Mouse (Mus musculus): Measurements from ENCODE around the gene Tcaf3. TPM values are rescaled to one million over a fixed set of nuclear protein-coding genes. Genes with fewer than 3 reads are reported as not detected.

Tcaf3 gene
- polyA plus RNA-seq, 3 experiments from 2014 or later = not detected

DNA sequence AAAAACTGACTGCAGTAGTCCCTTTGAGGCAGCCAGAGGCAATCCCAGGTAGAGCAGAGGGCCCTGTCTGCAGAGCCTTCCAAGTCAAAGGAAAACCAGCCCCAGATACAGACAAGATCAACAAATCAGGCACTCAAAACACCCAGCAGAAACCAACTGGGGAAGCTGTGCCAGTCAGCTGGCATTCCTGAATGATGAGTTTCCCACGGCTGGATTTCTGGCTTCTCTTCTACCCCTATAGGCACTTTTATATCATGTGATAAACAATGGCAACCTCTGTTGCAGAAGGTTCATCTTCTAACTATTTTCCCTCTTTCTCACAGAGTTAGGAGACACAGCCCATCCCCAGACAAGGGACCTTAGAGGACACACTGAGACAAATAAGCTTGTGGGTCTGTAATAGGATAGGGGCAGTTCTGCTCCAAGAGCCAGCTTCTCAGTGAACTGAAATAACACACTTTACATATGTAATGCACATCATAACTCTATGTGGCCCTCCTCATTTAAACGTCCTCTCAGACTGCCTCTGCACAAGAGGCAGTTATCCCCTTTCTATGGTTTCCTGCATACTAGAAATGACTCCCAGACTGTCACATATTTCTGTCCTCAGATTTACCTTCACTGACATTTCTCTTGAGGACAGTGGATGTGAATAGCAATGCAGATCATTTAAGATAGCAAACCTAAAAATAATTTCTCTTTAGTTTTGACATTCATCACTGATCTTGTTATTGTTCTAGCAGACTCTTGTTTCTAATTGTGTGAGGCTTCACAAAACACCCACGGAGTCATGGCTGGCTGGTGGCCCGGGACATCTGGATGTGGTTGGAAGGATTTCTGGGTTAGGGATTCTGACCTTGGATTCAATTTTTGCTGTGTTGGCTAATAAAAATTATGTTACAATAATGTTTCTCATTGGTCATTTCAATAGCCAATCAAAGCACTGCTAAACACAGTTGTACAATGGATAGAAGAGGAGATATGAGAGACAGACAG is 55.2 kb downstream of the Tcaf3 start:
- ATAC-seq = no peak

DNA sequence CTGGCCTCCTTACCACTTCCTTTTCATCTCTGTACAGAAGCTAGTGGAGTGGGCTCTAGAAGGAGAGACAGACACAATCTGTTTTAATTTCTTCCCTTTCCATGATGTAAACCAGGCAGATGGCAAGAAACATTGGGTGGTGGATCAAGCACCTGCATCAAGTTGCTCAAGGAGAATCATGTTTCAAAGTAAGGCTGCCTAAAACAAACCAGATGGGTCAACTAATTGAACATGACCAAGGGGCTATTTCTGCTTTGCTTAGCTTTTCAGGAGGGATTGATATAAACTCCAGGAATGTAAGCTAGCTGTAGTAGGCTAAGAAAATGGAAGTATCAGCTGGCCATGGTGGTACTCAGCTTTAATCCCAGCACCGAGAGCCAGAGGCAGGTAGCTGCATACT is 56.8 kb downstream of the Tcaf3 start:
- ATAC-seq = no peak

DNA sequence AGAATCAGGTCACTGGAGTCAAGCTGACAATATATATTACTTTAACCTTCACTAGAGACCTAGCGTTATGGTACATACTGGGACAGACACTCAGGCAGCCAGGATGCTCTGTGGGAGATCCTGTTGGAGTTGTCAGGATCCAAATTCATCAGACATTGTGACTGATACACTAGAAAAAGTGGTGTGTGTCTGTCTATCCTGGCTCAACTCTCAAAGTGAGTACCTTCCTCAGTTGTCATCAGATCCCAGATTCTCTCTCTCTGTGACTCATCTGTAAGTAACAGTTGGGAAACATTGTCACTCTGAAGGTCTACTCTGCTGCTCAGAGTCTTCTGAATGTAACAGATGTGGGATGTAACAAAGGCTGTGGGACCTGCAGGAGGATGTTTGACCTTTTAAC is 57.8 kb downstream of the Tcaf3 start:
- ATAC-seq = no peak

Other genes starting within 250 kb of the Tcaf3 start
- 100 to 1,000 TPM in 1 of 3 experiments, 10 to 100 TPM in 2; 39.3 to 108 (median 40.8) TPM for gene Zyx, start 248.1 kb downstream of the Tcaf3 start, polyA plus RNA-seq (2017; shearing (Covaris generic))
- gene Epha1, start 224.4 kb downstream of the Tcaf3 start, polyA plus RNA-seq (2017; shearing (Covaris generic)) = under 1 TPM; 0.19 to 0.69 (median 0.67) TPM
- gene Tas2r143, start 197.5 kb downstream of the Tcaf3 start, polyA plus RNA-seq (2017; shearing (Covaris generic)) = not detected
- not detected for gene Tas2r135, start 192.3 kb downstream of the Tcaf3 start, polyA plus RNA-seq (2017; shearing (Covaris generic))
- gene Tas2r126, start 163.2 kb downstream of the Tcaf3 start, polyA plus RNA-seq (2017; shearing (Covaris generic)) = not detected
- gene Olfr458, start 132.5 kb downstream of the Tcaf3 start, polyA plus RNA-seq (2017; shearing (Covaris generic)) = not detected
- gene Olfr457, start 121.4 kb downstream of the Tcaf3 start, polyA plus RNA-seq (2017; shearing (Covaris generic)) = under 1 TPM in 1 of 3 experiments, not detected in 2; 0.15 TPM
- not detected for gene Olfr456, start 110.5 kb downstream of the Tcaf3 start, polyA plus RNA-seq (2017; shearing (Covaris generic))
- gene Olfr455, start 50.1 kb downstream of the Tcaf3 start, polyA plus RNA-seq (2017; shearing (Covaris generic)) = not detected
- gene Tcaf2, start 47.6 kb upstream of the Tcaf3 start, polyA plus RNA-seq (2017; shearing (Covaris generic)) = under 1 TPM in 1 of 3 experiments, not detected in 2; 0.12 TPM
- under 1 TPM in 2 of 3 experiments, not detected in 1; 0.19 to 0.38 TPM for gene Tcaf1, start 112.4 kb upstream of the Tcaf3 start, polyA plus RNA-seq (2017; shearing (Covaris generic))
- not detected for gene Olfr453, start 141.7 kb upstream of the Tcaf3 start, polyA plus RNA-seq (2017; shearing (Covaris generic))
- not detected for gene Olfr38, start 158.7 kb upstream of the Tcaf3 start, polyA plus RNA-seq (2017; shearing (Covaris generic))
- gene Olfr452, start 187.4 kb upstream of the Tcaf3 start, polyA plus RNA-seq (2017; shearing (Covaris generic)) = not detected
- not detected for gene Olfr450, start 214.2 kb upstream of the Tcaf3 start, polyA plus RNA-seq (2017; shearing (Covaris generic))
- gene Olfr449, start 236.7 kb upstream of the Tcaf3 start, polyA plus RNA-seq (2017; shearing (Covaris generic)) = not detected